Mouse (Mus musculus) erythroblast, embryonic 14.5 days (primary cell): ENCODE data around the gene Gm38431. TPM values are rescaled to one million over a fixed set of nuclear protein-coding genes. Genes with fewer than 3 reads are reported as not detected.

Experiments used
- H3K27me3 ChIP-seq: 2 replicates; pipeline ENCODE4 v1.6.1; 2012; ENCODE audit warnings: inconsistent platforms; ENCODE audit not compliant: control insufficient read depth
- H3K36me3 ChIP-seq: 2 replicates; pipeline ENCODE4 v1.6.1; 2012; ENCODE audit warnings: mild to moderate bottlenecking, inconsistent platforms; ENCODE audit not compliant: control insufficient read depth
- H3K4me1 ChIP-seq: 2 replicates; pipeline ENCODE4 v1.6.1; 2012; ENCODE audit warnings: inconsistent platforms; ENCODE audit not compliant: control insufficient read depth
- H3K4me3 ChIP-seq: replicated peaks from 2 replicates; pipeline ENCODE3; 2012; ENCODE audit warnings: moderate library complexity, mild to moderate bottlenecking, inconsistent platforms
- H3K9me3 ChIP-seq: 2 replicates; pipeline ENCODE4 v1.6.1; 2012; ENCODE audit warnings: low read length, inconsistent platforms, mixed read lengths; ENCODE audit not compliant: control insufficient read depth
- GATA1 ChIP-seq: IDR thresholded peaks from 2 replicates; pipeline ENCODE4 v1.6.1; 2012; ENCODE audit warnings: low read length, inconsistent platforms, mixed read lengths
- TAL1 ChIP-seq: IDR thresholded peaks from 3 replicates; pipeline ENCODE4 v1.6.1; 2012; ENCODE audit warnings: low read length, inconsistent platforms, mixed read lengths
- polyA plus RNA-seq: library from polyadenylated mRNA; stranded (reverse); fragments of >175 nt; gene quantifications from 2 replicates; pipeline ENCODE4 v1.2.3, GENCODE M21; 2012

Gene Gm38431
- polyA plus RNA-seq, 1 experiment, result 11.6 TPM

- Histone ChIP-seq H3K4me3 (peak within 1 kb of the TSS; percentile 70), H3K9me3 (peaks cover under 1% of the 10 kb centered on the region; the same call in 1 of the 2 replicates), H3K36me3 (peaks cover 39% of the 10 kb centered on the region), H3K27me3 (peaks cover 31% of the 10 kb centered on the region), H3K4me1 (peaks cover 79% of the 10 kb centered on the region)
- TF ChIP-seq TAL1 (peak; percentile 80), GATA1 (peak; percentile 93)
Observed at GRCm38 (mm10) chr9:21029291-21030054, 62.3 kb downstream of the Gm38431 start, which contains the start of gene Icam4. Gene Icam4 (plus strand): TSS chr9:21029373.

DNA sequence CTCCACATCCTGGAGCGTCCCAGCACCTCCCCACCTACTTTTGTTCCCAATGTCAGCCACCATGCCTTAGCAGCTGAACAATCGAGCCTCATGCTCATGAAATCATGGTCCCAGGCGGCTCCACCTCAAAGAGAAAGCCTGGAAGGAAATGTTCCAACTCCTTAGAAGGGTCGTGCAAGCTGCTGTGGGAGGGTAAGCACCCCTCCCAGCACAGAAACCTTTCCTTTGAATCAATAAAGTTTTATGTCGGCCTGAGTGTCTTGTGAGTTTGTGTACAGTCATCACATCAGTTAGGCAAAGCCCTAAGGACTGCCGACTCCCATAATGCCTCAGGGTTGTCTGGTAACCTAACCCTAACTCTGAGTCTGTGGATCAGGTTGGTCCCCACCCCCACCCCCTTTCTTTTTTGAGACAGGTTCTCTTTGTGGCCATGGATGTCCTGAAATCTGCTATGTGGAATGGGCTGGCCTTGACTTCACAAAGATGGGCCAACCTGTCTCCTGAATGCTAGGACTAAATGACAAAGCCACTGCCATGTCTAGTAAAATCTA lies 63.2 kb downstream of the Gm38431 start:
- no peaks in the 10 kb centered on the region for H3K9me3 ChIP-seq
- H3K27me3 ChIP-seq, result peaks cover 23% of the 10 kb centered on the region
- H3K4me3 ChIP-seq, result peak overlapping the region; percentile 70
- no peak for TF ChIP-seq TAL1
- TF ChIP-seq GATA1, result no peak
- peaks cover 74% of the 10 kb centered on the region for H3K4me1 ChIP-seq
- H3K36me3 ChIP-seq, result peaks cover 36% of the 10 kb centered on the region

DNA sequence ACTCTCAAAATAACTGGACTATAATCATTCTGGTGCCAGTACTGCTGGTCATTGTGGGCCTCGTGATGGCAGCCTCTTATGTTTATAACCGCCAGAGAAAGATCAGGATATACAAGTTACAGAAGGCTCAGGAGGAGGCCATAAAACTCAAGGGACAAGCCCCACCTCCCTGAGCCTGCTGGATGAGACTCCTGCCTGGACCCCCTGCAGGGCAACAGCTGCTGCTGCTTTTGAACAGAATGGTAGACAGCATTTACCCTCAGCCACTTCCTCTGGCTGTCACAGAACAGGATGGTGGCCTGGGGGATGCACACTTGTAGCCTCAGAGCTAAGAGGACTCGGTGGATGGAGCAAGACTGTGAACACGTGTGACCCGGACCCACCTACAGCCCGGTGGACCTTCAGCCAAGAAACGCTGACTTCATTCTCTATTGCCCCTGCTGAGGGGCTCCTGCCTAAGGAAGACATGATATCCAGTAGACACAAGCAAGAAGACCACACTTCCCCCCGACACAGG lies 64.0 kb downstream of the Gm38431 start:
- peaks cover 15% of the 10 kb centered on the region for H3K27me3 ChIP-seq
- H3K4me3 ChIP-seq, result no peak overlapping the region
- no peak for TF ChIP-seq GATA1
- no peak for TF ChIP-seq TAL1
- H3K36me3 ChIP-seq, result peaks cover 36% of the 10 kb centered on the region
- H3K4me1 ChIP-seq, result peaks cover 66% of the 10 kb centered on the region
- no peaks in the 10 kb centered on the region for H3K9me3 ChIP-seq

GRCm38 (mm10) chr9:21026849-21027248 lies 64.9 kb downstream of the Gm38431 start:
- TF ChIP-seq GATA1 (no peak), TAL1 (no peak)
- peaks cover 36% of the 10 kb centered on the region for H3K36me3 ChIP-seq
- H3K4me3 ChIP-seq, result no peak overlapping the region
- H3K27me3 ChIP-seq, result peaks cover 6% of the 10 kb centered on the region
- H3K4me1 ChIP-seq, result peaks cover 59% of the 10 kb centered on the region
- H3K9me3 ChIP-seq, result no peaks in the 10 kb centered on the region

GRCm38 (mm10) chr9:21025258-21025810 lies 66.5 kb downstream of the Gm38431 start:
- Histone ChIP-seq H3K27me3 (peaks cover 3% of the 10 kb centered on the region), H3K9me3 (no peaks in the 10 kb centered on the region), H3K36me3 (peaks cover 34% of the 10 kb centered on the region), H3K4me3 (no peak overlapping the region), H3K4me1 (peaks cover 49% of the 10 kb centered on the region)
- no peak for TF ChIP-seq GATA1
- no peak for TF ChIP-seq TAL1

DNA sequence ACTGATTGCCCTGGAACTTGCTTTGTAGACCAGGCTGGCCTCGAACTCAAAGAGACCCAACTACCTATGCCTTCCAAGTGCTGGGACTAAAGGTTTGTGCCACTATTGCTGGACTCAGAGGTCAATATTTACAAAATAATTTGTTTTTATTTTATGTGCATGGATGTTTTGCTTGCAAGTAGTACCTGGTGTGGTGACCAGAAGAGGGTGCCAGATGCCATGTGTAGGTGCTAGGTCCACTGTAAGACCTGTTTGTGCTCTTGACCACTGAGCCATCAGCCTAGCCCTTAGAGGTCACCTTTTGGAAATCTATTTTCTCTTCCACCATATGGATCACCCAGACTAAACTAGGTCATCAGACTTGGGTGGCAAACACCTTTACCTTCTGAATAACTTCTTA lies 69.1 kb downstream of the Gm38431 start:
- Histone ChIP-seq H3K27me3 (peaks cover 18% of the 10 kb centered on the region), H3K4me1 (peaks cover 31% of the 10 kb centered on the region), H3K4me3 (no peak overlapping the region), H3K9me3 (no peaks in the 10 kb centered on the region), H3K36me3 (peaks cover 20% of the 10 kb centered on the region)
- TF ChIP-seq GATA1, result no peak
- TF ChIP-seq TAL1, result no peak

DNA sequence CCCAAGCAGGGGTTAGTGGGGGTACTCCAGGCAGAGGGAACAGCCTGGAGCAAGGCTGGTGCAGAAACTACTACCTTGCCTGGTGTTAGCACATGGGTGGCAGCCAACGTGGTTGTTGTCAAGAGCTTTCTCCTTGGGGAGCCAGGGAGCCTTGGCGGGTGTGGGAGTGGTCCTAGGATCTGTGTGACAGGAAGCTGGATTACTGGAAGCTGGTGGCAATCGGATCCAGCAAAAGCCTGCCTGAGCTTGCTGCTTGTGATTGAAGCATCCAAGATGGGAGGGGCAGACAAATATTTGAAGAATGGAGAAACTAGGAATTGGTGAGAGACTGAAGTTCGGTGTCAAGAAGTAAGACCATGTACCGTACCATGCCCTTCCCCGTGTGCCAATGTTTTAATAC lies 69.5 kb downstream of the Gm38431 start:
- TF ChIP-seq TAL1 (no peak), GATA1 (no peak)
- Histone ChIP-seq H3K4me1 (peaks cover 28% of the 10 kb centered on the region), H3K4me3 (no peak overlapping the region), H3K36me3 (peaks cover 15% of the 10 kb centered on the region), H3K9me3 (peaks cover under 1% of the 10 kb centered on the region; the same call in 1 of the 2 replicates), H3K27me3 (peaks cover 23% of the 10 kb centered on the region)

DNA sequence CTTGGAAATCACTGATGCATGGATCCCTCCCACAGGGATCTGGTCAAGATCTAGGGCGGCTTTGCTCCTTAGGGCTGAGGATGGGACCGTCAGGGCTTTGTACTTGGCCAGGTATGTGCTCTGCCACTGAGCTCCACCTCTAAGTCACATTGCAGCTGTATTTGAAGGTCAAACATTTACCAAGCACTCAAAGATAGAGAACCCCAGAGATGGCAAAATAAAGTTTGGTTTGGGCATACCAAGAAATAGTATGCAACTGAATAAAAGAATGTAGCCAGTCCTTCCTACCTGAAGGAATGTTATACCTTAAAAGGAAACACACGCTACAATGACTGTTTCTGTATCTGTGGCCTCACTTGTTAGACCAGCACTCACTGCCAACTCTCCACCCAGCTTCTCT lies 70.4 kb downstream of the Gm38431 start:
- Histone ChIP-seq H3K4me1 (peaks cover 27% of the 10 kb centered on the region), H3K36me3 (peaks cover 6% of the 10 kb centered on the region; the same call in 1 of the 2 replicates), H3K9me3 (peaks cover 4% of the 10 kb centered on the region; the same call in 1 of the 2 replicates), H3K4me3 (no peak overlapping the region), H3K27me3 (peaks cover 32% of the 10 kb centered on the region)
- TF ChIP-seq GATA1, result no peak
- no peak for TF ChIP-seq TAL1

DNA sequence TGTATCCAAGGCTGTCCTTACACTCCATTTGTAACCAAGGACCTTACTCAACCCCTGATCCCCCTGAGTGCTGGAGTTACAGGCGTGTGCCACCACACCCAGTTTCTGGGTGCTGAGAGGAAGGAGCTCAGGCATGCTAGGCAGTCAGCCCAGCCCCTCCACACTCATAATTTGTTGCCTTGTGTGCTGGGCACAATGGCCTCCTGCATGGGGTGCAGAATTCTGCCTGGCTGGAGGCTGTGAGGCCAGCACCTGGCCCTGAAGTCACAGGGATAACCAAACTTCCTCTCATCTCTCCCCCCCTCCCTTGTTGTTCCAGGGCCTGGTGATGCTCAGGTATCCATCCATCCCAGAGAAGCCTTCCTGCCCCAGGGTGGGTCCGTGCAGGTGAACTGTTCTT lies 73.2 kb downstream of the Gm38431 start:
- Histone ChIP-seq H3K27me3 (peaks cover 59% of the 10 kb centered on the region), H3K4me3 (no peak overlapping the region), H3K36me3 (no peaks in the 10 kb centered on the region; the same call in 1 of the 2 replicates), H3K4me1 (peaks cover 37% of the 10 kb centered on the region), H3K9me3 (peaks cover 14% of the 10 kb centered on the region; the same call in 1 of the 2 replicates)
- no peak for TF ChIP-seq TAL1
- no peak for TF ChIP-seq GATA1

Other genes with a start within 250 kb of the Gm38431 start
- gene A230050P20Rik, start 223.4 kb downstream of the Gm38431 start, polyA plus RNA-seq, result 0.29 and 0.57 TPM in 2 replicates
- 0.06 and 0.19 TPM in 2 replicates for gene Angptl6, start 212.3 kb downstream of the Gm38431 start, polyA plus RNA-seq
- gene Ppan, start 203.8 kb downstream of the Gm38431 start, polyA plus RNA-seq, result 14.9 and 16.4 TPM in 2 replicates
- gene Eif3g, start 193.4 kb downstream of the Gm38431 start, polyA plus RNA-seq, result 46.8 and 55.3 TPM in 2 replicates
- 25.3 TPM in 2 replicates for gene Dnmt1, start 132.1 kb downstream of the Gm38431 start, polyA plus RNA-seq
- 0.02 TPM in 2 replicates for gene S1pr2, start 115.2 kb downstream of the Gm38431 start, polyA plus RNA-seq
- 11.7 and 15.4 TPM in 2 replicates for gene Mrpl4, start 89.3 kb downstream of the Gm38431 start, polyA plus RNA-seq
- gene Icam1, start 76.0 kb downstream of the Gm38431 start, polyA plus RNA-seq, result 0.04 and 0.11 TPM in 2 replicates
- gene Icam4, start 62.6 kb downstream of the Gm38431 start, polyA plus RNA-seq, result 105 and 134 TPM in 2 replicates
- gene Icam5, start 59.9 kb downstream of the Gm38431 start, polyA plus RNA-seq, result 0.63 and 0.86 TPM in 2 replicates
- gene Zglp1, start 24.9 kb downstream of the Gm38431 start, polyA plus RNA-seq, result 1.4 and 1.9 TPM in 2 replicates
- 0.12 and 0.16 TPM in 2 replicates for gene Gm49373, start 18.9 kb downstream of the Gm38431 start, polyA plus RNA-seq
- gene Fdx1l, start 18.4 kb downstream of the Gm38431 start, polyA plus RNA-seq, result 1.5 and 2.8 TPM in 2 replicates
- gene Raver1, start within 50 bp of the Gm38431 start, polyA plus RNA-seq, result 7.5 and 9.3 TPM in 2 replicates
- gene Tyk2, start 39.2 kb upstream of the Gm38431 start, polyA plus RNA-seq, result 0.26 and 0.30 TPM in 2 replicates
- 12.7 and 17.4 TPM in 2 replicates for gene Cdc37, start 58.0 kb upstream of the Gm38431 start, polyA plus RNA-seq
- gene Pde4a, start 73.7 kb upstream of the Gm38431 start, polyA plus RNA-seq, result 0.04 and 0.05 TPM in 2 replicates
- 4.2 and 5.2 TPM in 2 replicates for gene Keap1, start 147.4 kb upstream of the Gm38431 start, polyA plus RNA-seq
- not detected in 2 replicates for gene S1pr5, start 156.4 kb upstream of the Gm38431 start, polyA plus RNA-seq
- 25.4 and 30.2 TPM in 2 replicates for gene Atg4d, start 173.3 kb upstream of the Gm38431 start, polyA plus RNA-seq
- 3.5 and 4.6 TPM in 2 replicates for gene Kri1, start 196.0 kb upstream of the Gm38431 start, polyA plus RNA-seq
- 36.6 and 42.6 TPM in 2 replicates for gene Cdkn2d, start 199.4 kb upstream of the Gm38431 start, polyA plus RNA-seq
- not detected in 2 replicates for gene Ap1m2, start 220.3 kb upstream of the Gm38431 start, polyA plus RNA-seq
- gene Slc44a2, start 228.7 kb upstream of the Gm38431 start, polyA plus RNA-seq, result 0.76 and 0.82 TPM in 2 replicates